Mouse (Mus musculus) left cerebral cortex, adult 18-20 months (tissue): ENCODE data around the gene Tlr9. TPM values are rescaled to one million over a fixed set of nuclear protein-coding genes. Genes with fewer than 3 reads are reported as not detected.

ENCODE experiments used
- DNase-seq, 2 experiments: peaks; one replicate each; pipeline ENCODE4 v3.0.0; 2021 to 2022; ENCODE audit warnings: low spot score in 2 of 2, mixed read lengths in 1 of 2
- microRNA-seq, 2 experiments: library from miRNA; unstranded; fragments of <30 nt; microRNA quantifications; one replicate each; pipeline ENCODE4 v1.2.0; 2021
- total RNA-seq, 2 experiments: library from RNA; stranded (reverse); gene quantifications; 2 replicates each; pipeline ENCODE4 v1.2.3; 2021

The Tlr9 gene
- total RNA-seq, 2 experiments from 2014 or later = 0.91 to 0.95 TPM

DNA sequence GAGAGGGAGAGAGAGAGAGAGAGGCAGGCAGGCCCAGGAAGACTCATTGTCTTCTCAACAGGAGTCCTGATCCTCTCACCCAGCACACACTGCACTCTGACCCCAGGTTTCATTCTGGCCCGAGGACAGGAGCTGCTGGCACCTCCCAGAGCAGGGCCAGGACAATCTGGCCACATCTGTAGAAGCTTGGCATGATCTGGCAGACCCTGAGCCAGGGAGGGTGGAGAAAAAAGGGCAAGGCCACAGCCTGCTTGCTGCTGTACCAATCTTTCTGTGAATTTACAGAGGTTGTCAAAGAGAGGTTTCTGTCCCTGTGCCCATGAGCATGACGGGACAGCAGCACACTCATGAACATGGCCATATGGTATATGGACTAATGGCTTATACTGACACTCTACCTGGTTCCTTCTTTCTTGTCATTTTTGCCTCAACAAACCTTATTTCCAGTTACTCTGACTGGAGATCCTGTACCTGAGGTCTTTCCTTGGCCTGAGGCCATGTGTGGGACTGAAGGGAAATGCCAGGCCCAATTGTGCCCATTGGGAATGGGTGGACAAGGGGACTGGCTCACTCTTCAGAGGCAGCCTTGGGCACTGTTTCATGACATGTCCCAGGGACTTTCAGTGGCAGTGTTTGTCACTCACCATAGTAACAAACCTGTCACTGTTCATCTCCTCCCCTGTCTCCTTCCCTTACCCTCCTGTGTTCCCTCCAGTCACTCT, 44.7 kb downstream of the Tlr9 start:
- no peak for DNase-seq

DNA sequence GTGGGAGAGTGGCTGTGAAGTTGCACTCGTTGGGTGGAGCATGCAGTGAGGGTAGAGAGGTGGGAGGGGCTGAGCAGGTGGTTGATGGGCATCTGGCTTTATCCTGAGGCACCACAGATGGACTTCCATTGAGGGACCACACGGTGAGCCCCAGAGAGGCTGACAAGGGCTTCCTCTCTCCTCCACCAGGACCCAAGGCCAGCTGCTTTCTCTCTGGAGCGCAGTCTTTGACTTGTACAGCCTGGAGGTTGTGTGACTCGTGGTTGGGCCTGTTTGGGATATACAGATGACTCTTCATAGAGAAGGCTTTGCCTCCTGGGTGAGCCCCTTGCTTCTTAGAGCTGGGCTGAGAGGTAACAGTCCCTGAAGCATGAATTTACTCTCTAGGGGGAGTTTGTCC, 46.0 kb downstream of the Tlr9 start:
- no peak for DNase-seq

DNA sequence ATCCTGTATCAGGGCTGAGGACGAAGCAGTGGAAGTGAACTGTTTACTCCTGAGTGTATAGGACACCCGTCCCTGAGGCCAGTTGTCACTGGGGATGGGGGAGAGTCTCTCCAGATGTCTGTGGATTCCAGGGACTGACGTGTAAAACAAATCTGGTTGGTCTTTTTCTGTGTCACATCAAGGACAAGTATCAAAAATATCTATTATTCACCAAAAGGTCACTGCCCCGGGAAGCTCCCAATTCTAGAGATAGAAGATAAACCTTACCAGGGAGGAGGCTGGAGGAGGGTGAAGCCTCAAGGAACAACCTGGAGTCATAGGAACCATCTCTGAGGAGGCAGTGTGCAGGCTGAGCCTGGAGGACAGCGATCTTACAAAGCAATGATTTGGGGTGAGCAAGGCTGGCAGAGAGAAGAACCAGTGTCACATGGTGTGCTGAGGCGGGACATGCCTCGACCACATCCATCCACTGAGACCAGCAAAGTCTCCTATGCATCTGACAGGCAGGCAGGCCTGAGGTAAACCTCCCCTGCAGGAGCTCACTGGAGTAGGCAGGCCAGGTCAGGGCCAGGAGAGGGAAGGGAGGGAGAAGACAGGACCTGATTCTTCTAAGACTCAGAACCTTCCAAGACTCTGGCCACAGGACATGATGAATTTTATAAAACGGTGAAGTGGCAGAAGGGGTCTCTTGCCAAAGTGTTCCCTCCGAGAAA, 46.8 kb downstream of the Tlr9 start:
- DNase-seq = no peak

DNA sequence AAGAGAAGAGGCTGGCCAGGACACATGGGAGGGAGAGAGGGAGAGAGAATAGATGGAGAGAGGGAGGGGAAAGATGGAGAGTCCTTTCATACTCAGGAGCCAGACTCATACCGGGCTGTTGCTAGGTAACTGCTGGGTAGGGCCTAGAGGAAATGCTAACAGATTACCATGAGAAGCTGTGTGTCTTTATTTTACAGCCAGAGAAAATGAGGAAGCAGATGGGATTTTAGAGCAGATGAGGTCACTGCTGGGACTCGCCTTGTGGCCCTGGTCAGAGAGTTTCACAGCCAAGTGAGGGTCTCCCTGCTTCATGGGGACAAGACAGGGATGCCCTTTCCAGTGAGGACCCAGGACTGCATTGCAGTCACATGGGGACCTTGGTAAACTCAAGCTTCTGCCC, 47.5 kb downstream of the Tlr9 start:
- no peak for DNase-seq

DNA sequence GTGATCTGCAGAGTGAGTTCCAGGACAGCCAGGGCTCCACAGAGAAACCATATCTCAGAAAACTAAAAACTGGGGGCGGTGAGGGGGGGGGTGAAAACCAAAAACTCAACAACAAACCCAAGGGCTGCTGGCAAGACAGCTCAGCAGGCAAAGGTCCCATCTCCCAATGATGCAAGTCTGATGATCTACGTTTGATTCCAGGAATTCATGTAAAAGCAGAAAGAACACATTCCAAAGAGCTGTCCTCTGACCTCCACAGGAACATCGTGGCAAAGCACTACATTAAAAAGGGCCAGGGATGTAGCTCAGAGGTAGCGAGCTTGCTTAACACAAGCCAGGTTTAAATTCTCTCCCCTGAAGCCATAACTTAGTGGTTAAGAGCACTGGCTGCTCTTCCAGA, 48.3 kb downstream of the Tlr9 start:
- DNase-seq = no peak

DNA sequence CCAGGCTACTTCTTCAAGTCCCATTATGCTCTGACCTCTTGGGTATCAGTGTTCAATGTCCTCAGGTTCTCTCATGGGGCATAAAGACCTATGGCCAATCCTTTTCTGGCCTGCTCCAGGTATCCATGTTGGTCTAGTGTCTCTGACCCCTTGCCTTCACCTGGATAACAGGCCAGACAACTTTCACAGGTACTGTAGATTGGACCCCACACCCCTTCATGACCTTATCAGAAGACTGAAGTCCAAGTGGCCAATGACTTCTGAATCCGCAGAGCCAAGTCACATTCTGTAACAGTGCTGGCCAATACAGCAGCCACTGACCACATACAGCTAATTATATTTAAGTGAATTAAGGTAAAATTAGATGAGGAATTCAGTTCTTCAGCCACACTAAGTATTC, 49.9 kb downstream of the Tlr9 start:
- DNase-seq = no peak

DNA sequence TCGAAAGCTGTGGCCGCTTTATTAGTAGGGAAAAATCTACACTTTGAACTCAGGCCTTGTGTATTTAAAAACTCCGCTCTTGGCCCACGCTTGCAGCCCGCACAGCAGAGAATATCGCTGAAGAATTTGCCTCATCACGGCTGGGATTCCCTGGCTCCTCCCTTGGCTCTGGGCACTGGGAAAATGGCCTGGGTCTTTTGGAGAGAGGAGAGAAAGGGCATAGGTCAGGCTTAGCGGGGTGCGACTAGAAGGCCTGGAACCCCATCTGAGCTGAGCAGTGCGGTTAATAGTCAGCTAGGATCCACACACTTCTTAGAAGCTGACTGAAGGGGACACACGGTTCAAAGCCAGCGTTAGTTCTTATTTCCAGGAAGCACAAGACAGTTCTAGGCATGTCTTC, 50.9 kb downstream of the Tlr9 start:
- no peak for DNase-seq

DNA sequence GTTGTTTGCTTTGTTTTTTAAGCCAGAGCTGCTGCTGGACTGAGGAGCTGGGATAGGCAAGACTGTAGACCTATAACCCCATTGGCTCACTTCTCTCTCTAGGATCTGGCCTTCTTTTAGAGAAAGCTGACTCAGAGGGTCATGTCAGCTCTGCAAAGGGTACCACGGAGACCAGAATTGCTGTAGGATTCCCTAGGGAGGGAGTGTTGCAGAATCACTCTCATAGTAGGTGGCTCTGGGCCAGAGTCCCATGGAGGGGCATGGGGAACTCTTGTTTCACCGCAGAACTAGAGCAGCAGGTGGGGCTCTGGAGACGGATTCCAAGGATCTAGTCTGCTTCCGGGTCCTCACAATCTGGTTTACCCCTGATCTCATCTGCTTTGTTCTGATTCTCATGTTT, 51.4 kb downstream of the Tlr9 start:
- DNase-seq = no peak

DNA sequence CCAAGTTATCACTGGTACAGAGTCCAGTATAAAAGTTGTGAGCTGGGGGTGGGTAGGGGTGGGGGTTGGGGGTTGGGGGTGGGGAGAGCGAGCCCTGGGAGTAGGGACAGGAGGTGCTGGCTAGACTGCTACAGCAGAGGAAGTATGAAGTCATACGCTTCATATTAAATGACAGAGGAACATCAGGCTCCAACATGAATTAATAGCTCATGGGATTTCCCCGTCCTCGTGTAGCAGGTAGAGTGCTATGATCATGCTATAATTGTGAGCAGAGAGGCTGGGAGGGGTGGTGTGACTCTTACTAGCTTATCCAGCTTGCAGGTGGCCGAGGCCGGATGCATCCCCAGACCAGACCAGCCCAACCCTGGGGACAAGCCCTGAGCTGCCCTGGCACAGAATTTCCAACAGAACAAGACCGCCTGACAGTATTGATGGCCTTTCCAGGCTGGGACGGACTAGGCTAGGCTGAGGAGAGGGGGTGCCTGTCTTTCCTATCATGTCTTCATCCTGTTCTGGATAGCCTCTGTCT, 52.3 kb downstream of the Tlr9 start:
- DNase-seq = no peak

DNA sequence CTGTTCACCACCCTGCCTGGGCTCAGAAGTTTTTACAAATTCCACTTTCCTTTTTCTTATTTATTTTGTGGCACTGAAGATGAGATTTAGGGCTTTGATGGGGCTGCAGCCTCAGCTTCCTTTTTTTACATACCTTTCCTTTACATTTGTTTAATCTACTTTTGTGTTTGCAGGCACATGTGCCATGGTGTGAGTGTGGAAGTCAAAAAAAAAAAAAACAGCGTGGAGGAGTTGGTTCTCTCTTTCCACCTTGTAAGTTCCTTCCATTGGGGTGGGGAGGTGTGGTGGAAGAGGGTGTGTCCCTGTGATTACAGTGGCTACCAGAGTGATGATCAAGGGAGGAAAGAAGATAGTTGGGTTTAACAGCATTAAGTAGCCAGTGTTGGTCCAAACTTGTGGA, 53.4 kb downstream of the Tlr9 start:
- DNase-seq = no peak

Small RNA genes lying within 50 kb of the gene (microRNA-seq; reads per million reads assigned to microRNA genes)
- 87,594 to 114,031 reads per million in 2 experiments for gene Mirlet7g

Other genes with a start within 250 kb of the Tlr9 start
- gene Col6a4, start 125.8 kb upstream of the Tlr9 start, total RNA-seq = 1 to 10 TPM in 1 of 2 experiments, under 1 TPM in 1; 0.72 to 1.5 TPM
- gene Glyctk, start 64.5 kb upstream of the Tlr9 start, total RNA-seq = 1 to 10 TPM; 3.6 to 3.8 TPM
- 100 to 1,000 TPM; 128 to 136 TPM for gene Wdr82, start 51.7 kb upstream of the Tlr9 start, total RNA-seq
- gene Ppm1m, start 22.9 kb upstream of the Tlr9 start, total RNA-seq = 10 to 100 TPM; 19.0 to 22.3 TPM
- gene Twf2, start 19.5 kb upstream of the Tlr9 start, total RNA-seq = 10 to 100 TPM; 50.9 to 60.8 TPM
- 100 to 1,000 TPM; 135 to 137 TPM for gene Alas1, start 26.1 kb downstream of the Tlr9 start, total RNA-seq
- 10 to 100 TPM; 14.8 to 16.1 TPM for gene Poc1a, start 58.5 kb downstream of the Tlr9 start, total RNA-seq
- 100 to 1,000 TPM; 106 to 111 TPM for gene Dusp7, start 146.0 kb downstream of the Tlr9 start, total RNA-seq
- gene Rpl29, start 206.9 kb downstream of the Tlr9 start, total RNA-seq = 100 to 1,000 TPM; 275 to 295 TPM
- gene Acy1, start 215.7 kb downstream of the Tlr9 start, total RNA-seq = 10 to 100 TPM; 15.6 to 19.4 TPM
- gene Abhd14b, start 224.9 kb downstream of the Tlr9 start, total RNA-seq = 10 to 100 TPM; 12.5 to 12.7 TPM
- 10 to 100 TPM; 35.3 to 36.5 TPM for gene Abhd14a, start 225.1 kb downstream of the Tlr9 start, total RNA-seq
- gene Pcbp4, start 230.7 kb downstream of the Tlr9 start, total RNA-seq = 100 to 1,000 TPM; 207 to 212 TPM
- gene Gpr62, start 243.3 kb downstream of the Tlr9 start, total RNA-seq = 1 to 10 TPM; 9.0 to 9.6 TPM